Mouse (Mus musculus) kidney, adult 9 months (tissue): ENCODE measurements around the gene Hivep3.

Experiments used
- DNase-seq: peaks from one replicate; pipeline ENCODE4 v3.0.0; 2022

The Hivep3 gene

DNA sequence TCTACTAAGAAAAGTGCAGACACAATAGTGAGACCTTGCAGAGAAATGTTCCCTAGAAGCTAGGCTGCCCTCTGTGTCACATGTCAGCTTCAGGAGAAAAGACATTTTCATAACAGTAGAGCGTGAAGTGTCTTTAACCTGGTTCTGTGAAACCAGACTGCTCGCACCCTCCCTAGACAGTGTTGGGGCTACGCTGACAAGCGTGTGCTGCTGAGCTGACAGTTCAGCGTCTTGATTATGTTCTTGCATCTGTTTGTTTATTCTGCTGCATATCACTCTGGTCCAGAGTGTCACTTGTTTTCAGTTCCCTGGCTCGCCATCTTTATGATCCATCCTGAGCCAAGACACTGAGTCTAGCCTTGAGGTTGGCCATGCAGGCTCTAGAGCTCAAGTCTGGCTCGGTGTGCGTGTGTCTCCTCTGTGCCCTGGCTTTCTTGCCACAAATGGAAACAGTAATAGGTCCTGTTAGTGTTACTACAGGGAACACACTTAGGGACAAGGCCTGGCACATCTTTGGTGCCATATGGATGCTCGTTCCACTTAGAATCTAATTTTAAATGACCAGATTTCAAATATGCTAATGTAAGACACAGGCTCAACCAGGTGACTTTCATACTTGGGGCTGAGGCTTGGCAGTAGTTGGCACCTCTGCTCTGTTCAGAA lies 28.0 kb downstream of the Hivep3 start:
- DNase-seq: no peak

DNA sequence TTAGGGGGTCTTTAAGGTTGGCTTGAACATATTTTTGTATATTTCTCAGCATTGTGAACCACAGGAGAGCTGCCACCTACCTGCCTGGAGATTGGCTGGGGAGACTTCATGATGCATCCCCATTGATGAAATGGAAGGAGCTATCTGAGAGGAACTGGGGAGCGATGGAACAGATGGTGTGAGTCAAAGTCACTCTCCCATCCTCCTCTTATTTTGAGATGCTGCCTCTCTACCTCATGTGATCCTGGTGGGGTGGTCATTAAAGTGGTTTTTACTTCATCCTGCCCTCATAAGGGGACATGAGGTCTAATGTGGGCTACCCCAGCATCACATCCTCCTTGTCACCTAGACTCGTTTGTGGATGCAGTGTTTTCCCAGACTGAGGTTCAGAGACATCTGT lies 28.6 kb downstream of the Hivep3 start:
- no peak for DNase-seq

DNA sequence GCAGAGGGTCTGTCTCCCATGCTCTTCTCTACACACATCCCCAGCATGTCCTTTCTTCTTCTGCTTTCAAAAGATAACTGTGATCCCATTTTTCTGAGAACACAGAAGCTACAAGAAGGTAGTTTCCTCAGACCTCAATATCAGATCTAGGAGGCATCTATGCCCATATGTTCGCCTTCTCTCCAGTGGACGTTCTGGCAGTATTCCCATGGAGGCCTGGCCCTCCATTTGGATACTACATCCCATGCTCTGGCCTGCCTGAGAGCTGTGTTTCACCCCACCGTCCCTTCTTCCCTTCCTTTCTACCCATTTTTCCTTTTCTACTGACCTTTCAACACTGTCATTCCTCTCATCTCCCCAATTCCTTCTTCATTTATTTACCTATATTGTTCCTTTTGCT lies 34.5 kb downstream of the Hivep3 start:
- no peak for DNase-seq

DNA sequence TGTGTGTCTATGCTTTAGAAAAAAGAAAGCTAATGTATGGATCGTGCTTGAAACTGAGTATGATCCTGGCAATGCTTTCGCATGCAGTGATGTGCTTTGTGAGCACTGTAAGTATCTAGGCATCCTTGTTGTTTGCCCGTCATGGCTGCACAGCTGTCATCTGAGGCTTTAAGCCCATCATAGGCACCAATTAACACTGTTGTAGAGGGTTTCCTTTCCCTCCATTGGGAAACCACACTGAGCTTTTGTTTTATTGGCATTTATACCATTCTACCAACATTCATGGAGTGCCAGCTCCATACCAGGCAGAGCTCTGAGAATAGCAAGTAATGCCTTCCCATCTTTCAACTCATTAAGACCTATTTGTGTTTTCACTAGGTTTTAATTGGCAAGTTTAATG lies 42.3 kb downstream of the Hivep3 start:
- no peak for DNase-seq

DNA sequence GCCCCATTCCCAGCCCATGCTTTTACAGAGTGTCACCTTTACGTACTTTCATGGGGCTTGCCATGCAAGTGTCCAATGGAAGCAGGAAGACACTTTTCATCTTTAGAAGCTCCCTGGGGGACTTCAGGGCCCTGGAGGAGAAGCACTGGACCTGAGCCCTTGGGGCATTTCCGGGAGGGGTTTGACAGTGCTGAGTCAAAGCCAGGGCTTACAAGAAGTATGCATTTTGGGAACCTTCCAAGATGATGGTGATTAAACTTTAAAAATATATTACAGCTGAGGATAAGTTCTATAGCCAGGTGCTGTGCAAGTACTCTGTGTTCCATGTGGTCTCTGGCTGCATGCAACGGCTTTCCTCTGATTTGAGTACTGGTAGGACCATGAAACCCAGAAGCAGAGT lies 43.6 kb downstream of the Hivep3 start:
- peak; percentile 10 for DNase-seq

DNA sequence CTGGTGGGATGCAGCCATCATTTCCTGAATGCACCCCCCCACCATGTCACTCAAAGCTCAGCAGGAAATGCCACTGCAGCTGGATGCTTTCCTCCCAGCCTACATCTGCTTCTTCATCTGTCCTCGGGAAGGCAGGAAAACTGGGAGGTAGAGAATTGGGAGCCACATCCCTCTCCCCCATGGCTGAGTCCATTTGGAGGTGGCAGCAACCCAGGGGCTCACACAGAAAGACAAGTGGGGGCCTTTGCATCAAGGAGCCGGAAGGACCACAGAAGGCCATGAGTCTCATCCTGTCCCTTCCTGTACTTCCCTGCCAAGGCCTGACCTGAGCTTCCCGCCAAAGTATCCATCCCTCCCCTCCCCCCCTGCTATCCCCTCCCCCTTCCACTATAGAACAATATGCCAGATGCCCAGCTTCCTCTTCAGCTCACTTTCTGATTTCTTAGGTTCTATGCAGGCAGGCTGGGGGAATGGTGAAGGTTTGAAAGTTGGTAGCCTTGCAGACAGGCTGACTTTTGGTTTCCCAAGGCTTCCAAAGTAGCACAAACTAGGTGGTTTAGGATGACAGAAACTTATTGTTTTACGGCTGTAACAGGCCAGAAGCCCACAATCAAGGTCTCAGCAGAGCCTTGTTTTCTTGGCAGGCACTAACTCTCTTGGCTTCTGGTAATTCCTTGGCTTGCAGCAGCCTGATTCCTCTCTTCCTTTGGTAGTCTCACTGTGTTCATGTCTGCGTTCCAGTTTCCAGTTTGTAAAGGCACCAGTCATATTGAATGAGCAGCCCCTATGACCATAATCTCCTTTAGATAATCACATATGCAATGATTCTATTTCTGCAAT lies 46.2 kb downstream of the Hivep3 start:
- DNase-seq: no peak

DNA sequence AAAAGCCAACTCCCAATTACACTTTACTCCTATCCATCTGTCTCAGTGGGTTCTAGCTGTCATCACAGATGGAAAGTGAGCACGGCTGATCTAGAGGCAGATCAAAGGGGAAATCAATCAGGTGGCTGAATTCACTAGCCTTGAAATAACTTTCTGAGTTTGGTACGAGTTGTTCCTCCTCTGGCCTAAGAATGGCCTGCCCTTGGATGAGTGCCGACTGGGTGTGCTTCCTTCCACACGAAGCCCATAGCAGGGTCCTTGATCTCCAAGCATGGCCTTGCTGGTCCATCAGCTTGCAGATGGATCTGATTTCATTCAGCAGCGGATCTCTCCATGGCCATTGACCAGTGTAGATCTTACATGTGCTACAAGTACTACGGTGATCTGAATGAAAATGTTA lies 47.3 kb downstream of the Hivep3 start:
- no peak for DNase-seq

DNA sequence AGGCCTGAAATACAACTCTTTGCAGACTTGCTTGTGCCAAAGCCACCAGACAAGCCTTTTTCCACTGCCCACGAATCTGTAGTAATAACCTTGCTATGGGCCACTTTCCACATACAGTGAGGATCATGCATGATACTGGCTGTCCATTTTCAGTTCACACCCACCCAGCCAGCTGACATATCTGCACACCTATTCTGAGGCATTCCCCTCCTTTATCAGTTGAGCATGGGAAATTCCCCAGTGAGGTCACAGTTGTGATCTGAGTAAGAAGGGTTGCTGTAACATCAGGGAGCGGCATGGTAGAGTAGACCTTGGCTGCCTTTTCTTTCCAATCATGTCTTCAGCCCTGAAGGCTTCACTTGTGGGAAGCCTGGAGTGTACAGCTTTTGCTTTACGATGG lies 51.4 kb downstream of the Hivep3 start:
- DNase-seq: no peak

DNA sequence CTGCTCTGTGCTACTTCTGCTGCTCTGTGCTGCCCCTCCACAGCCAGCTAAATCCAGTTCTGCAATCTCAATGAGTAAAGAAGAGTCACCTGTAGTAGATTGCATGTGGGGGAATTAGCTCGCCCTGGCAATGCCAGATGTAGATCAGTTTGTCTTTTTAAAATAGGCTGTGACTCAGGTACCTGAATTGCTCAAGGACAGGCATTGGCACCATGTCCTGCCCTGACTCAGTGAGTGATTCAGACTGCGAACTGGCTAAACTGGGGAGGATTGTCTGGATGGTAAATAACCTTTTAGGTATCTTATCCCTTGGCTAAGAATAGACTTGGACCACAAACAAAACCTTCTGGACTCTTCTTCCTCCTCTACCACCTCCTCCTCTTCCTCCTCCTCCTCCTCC lies 52.7 kb downstream of the Hivep3 start:
- no peak for DNase-seq

DNA sequence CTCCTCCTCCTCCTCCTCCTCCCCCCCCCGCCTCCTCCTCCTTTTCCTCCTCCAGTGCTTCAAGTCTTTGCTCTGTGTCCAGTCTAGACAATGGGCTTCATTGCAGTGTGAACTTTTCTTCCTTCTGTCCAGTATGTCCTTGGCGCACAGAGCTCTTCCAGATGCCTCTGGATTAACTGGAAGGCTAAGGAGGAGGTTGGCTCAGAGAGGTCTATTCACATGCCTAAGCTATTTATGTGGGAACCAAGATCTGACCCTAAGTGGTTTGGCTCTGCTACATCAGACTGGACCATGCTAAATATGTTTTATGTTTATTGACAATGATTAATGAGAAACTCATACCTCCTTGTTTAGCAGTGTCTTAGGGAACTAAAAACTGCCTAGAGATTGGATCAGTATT lies 53.1 kb downstream of the Hivep3 start:
- DNase-seq: no peak

DNA sequence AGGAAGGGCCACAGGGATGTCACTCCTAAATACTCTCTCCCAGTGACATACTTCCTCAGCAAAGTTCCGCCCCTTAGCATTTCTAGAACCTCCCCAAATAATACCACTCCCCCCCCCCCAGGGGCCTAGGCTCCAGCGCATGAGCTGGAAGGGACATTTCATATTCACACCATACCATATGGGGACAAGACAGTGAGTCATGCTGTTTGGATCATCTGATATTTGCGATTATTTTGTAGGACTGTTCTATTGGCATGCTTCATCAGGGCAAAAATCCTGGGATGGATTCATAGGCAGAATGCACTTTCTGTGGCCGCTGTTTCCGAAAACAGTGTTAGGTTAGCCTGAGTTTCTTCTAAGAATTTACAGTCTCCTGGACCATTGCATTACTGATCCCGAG lies 55.2 kb downstream of the Hivep3 start:
- DNase-seq: no peak

DNA sequence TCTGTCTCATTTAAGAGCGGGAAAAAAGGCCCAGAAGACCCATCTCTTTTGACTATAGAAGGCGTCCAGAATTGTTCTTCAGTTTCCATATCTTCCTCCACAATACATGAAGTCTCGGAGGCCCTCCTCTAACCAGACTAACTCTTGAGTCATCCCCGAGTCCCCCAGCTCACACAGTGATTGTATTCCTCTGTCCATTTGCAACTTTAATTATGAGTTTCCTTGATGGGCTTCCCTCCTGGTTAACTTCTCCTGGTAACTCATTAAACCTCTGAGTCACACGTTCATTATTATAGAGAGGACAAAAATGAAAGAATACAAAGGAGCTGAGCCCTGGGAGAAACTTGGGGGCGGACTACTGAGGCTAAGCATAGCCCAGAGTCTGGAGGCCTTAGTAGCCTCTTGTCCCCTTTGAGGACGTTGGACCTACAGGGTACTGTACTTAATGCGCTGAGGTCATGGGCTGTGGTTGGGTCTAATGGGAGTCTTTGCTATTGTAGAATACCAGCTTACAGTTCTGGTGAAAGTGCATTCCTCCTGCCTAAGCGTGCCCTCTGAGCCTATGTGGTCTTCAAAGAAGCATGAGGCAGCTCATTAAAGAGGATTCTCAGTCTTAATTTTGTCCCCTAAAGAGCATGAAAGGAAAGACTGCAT lies 56.0 kb downstream of the Hivep3 start:
- no peak for DNase-seq

DNA sequence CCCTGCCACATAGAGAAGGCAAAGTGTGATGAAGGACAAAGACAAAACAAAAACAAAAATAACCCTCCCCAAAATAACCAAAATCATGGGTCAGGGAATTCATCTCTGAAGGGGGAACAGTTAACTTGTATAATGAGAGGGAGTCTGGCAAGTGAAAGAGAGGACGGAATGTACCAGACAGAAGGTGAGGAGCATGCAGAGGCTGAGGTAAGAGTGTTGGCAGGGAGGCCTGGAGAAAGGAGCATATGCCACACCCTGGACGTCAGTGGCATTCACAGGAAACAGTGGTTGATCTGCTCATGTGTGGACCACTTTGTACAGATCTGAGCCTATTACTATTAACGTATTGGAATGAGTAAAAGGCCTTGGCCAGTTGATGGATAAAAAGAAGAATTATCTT lies 65.3 kb downstream of the Hivep3 start:
- no peak for DNase-seq

DNA sequence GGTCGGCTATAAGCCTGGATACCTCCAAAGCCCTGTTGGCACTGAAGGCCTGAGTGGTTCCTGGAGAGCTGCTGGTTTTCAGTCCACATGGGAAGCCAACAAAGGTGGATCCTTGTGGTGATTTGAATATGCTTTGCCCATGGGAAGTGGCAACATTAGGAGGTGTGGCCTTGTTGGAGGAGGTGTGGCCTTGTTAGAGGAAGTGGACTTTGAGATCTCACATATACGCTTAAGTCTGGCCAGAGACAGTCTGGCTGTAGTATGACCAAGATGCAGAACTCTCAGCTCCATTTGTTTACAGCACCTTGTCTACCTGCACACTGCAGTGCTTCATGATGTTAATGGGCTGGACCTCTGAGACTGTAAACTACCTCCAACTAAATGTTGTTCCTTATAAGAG lies 73.0 kb downstream of the Hivep3 start:
- no peak for DNase-seq

DNA sequence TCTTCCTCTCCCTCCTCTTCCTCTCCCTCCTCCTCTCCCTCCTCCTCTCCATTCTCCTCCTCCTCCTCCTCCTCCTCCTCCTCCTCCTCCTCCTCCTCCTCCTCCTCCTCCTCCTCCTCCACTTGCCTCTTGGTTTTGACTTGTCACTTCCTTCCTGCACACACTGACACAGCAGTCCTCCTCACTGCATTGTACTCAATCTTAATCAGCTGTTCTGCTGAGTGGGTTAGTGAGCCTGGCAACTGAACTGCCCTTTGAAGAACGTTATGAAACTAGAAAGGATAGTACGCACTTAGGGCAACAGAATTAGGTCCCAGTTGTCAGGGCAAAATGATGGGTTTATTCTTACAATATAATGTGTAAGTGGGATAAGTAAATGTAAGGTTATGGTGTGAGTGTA lies 73.8 kb downstream of the Hivep3 start:
- DNase-seq: no peak

DNA sequence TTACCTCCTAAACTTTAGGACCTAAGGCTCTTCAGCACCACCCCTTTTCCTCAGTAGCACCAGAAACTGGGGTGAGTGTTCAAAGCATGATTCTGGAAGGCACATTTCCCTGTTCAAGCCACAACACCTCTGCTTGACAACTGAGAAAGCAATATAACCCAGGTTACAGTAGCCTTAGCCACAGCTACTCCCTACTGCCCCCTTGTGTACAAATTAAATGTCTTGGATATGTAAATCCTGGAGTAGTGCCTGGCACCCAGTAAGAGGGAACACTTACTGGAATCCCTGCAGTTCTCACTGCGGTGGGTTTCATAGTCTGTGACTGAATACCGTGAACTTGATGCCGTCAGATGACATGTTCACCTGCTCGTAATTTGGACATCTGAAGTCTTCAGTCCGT lies 75.7 kb downstream of the Hivep3 start:
- DNase-seq: peak; percentile 69

DNA sequence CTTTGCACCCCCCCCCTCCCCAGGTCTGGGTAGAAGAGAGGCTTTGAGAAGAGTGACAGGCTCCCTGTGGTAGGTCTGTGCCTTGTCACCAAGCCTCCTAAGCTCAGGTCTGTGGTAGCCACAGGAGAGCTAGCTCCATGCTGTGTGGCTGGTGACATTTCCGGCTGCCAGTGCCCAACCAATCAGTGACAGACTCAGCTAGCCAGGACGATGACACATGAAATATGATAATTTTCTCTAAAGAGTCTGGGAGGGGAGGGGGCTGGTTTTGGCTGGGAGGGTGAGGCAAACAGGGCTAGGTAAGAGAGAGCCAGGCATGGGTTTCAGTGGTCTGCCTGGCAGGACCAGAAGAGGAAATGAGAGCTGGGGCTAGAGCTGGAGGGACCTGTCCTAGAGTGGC lies 79.2 kb downstream of the Hivep3 start:
- no peak for DNase-seq

DNA sequence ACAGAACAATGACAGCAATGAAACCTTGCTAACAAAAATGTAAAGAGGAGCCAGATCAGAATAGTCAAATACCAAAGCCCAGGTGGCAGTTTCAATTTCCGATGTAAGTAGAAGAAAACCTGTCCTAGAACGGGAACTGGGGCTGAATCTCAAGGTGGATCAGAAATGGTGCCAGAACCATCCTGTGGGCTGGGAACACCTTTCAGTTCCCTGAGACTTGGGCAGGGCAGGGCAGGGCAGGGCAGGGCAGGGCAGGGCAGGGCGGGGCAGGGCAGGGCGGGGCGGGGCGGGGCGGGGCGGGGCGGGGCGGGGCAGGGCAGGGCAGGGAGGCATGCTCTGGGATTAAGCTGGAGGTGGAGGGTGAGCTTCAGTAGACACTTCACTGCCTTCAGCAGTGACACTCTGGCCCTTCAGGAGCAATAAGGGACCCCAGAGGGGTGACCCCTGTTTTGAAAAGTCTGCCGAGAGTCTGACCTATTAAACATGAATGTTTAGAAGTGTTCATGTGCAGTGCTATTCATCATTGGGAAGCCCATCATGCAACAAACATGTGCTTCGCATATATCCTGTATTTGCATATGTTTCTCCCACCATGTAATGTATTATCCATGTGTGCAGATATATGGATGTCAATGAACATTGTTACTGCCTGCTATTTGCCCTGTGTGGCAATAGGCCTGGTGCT lies 80.1 kb downstream of the Hivep3 start:
- no peak for DNase-seq

DNA sequence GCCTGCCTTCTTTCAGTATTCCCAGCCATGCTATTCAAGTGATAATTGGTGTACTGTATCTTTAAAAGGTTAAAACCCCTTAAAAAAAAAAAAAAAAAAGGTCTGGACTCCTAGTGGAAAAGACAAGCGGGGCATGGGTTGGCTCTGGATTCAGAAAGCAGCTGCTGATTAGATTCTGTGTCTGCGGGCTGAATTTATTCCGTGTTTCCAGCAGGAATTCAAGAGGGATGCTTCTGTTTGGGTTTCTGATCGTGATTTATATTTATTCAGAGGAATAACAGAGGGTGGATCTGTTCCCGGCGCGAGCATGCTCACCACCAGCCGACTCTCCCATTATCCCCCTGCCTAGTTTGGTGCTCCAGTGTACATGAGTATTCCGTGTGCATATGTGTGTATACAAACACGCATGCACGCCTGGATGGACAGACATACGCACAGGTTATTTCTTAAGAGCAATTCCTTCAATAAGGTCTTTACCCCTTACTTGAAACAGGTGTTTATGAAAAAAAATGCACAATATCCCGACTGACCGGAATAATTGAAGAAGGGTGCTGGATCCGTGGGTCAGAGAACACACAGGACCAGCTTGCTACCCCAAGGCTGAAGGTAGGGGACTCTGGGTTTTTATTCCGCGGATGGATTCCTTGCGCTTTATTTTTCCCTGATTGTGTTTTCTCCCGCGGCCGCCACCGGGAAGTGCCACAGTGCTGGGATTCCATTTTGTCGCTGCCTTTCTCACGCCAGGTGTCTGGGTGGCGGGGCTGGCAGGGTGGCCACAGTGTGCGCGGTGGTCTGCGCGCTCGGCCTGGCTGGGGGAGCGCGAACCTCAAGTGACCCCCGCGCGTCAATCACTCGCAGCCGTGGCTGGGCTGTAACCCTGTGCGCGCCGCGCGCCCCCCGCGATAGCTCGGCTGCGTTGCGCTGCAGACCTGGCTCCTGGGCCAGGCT lies 80.9 kb downstream of the Hivep3 start:
- DNase-seq: no peak

DNA sequence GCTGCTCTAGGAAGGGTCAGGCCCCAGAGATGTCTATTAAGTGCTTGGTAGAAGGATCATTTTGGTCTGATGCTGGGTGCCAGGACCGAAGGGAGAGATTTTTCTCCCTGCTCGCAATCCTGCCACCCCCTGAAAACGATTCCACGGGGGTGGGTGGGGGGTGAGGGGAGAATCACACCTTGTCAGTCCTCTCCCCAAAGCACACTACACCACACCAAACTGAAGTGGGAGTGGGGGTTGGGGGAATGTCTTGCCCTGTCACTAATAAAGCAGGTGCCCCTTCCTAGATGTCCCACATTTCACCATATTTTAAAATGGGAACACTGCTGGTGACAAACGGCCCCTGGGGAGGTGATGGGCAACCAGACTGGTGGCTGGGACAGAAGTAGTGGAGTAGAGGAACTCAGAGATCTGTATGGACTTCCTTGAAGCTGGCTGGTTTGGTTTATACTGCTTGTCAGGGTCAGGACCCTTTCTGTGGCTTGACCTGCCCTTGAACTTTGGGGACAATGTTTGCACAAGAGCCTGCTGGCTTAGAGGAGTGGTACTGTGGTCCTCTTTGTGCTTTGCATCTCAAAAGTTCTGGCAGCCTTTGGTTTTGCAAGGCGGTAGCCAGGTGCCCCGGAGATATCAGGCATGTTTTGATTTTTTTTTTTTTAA lies 81.7 kb downstream of the Hivep3 start:
- DNase-seq: no peak

DNA sequence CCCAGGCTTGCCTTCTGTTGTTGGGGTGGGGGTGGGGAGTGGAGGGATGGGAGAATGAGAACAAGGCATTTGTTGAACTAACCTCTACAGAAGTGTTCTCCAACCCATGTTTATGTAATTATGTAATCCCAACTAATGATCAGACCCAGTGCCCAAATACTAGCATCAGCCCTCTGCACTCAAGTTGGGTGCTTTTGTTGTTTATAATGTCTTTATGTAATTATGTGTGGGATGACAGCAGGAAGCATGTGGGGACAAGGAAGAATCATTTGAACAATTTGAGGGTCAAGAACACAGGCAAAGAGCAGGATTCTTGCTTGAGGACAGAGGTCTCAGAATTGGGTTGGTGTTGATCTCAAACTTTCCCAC lies 82.2 kb downstream of the Hivep3 start:
- DNase-seq: no peak
